Mouse (Mus musculus): ENCODE measurements around the gene Kif26b. TPM values are rescaled to one million over a fixed set of nuclear protein-coding genes. Genes with fewer than 3 reads are reported as not detected.
A peak's percentile ranks its signal among the peaks of the same experiment; 100 is the strongest.

Kif26b gene
- polyA plus RNA-seq, 1 experiment from 2014 or later: 2.7 TPM

- no peak for DNase-seq (ENCODE audit: low spot score)
- H3K4me2 ChIP-seq: no peak overlapping the region
- no peaks in the 10 kb centered on the region for H3K36me3 ChIP-seq (ENCODE audit: control insufficient read depth, insufficient read depth, low read length)
- no peak overlapping the region for H3K9ac ChIP-seq (ENCODE audit: low read depth, low read length)
- no peaks in the 10 kb centered on the region for H3K9me3 ChIP-seq (ENCODE audit: control insufficient read depth, low read length)
- 81% methylated on average over 2 of the region's 2 CpGs for WGBS
- ATAC-seq (replicated peaks; ENCODE audit: low FRiP score): no peak
- H3K27me3 ChIP-seq (replicated peaks; ENCODE audit: control insufficient read depth, insufficient read depth, low read length): no peaks in the 10 kb centered on the region
- no peaks in the 10 kb centered on the region for H3K4me1 ChIP-seq (replicated peaks; ENCODE audit: control insufficient read depth, insufficient read depth, low read length)
- no peak overlapping the region for H3K27ac ChIP-seq (ENCODE audit: low read depth, low read length)
- H3K4me3 ChIP-seq (ENCODE audit: low read depth, low read length): no peak overlapping the region
Measured at GRCm38 (mm10) chr1:178496186-178496585, 32.7 kb upstream of the Kif26b start.

GRCm38 (mm10) chr1:178496841-178497240, 32.1 kb upstream of the Kif26b start:
- no peak for DNase-seq (ENCODE audit: low spot score)
- H3K9ac ChIP-seq (ENCODE audit: low read depth, low read length): no peak overlapping the region
- H3K4me3 ChIP-seq (ENCODE audit: low read depth, low read length): no peak overlapping the region
- no peaks in the 10 kb centered on the region for H3K27me3 ChIP-seq (replicated peaks; ENCODE audit: control insufficient read depth, insufficient read depth, low read length)
- 44% methylated on average over 1 of the region's 1 CpGs for WGBS
- no peak for ATAC-seq (replicated peaks; ENCODE audit: low FRiP score)
- H3K36me3 ChIP-seq (ENCODE audit: control insufficient read depth, insufficient read depth, low read length): no peaks in the 10 kb centered on the region
- H3K4me1 ChIP-seq (replicated peaks; ENCODE audit: control insufficient read depth, insufficient read depth, low read length): no peaks in the 10 kb centered on the region
- no peak overlapping the region for H3K4me2 ChIP-seq
- H3K9me3 ChIP-seq (ENCODE audit: control insufficient read depth, low read length): no peaks in the 10 kb centered on the region
- no peak overlapping the region for H3K27ac ChIP-seq (ENCODE audit: low read depth, low read length)

GRCm38 (mm10) chr1:178506938-178507337, 22.0 kb upstream of the Kif26b start:
- H3K36me3 ChIP-seq (ENCODE audit: control insufficient read depth, insufficient read depth, low read length): no peaks in the 10 kb centered on the region
- no peaks in the 10 kb centered on the region for H3K27me3 ChIP-seq (replicated peaks; ENCODE audit: control insufficient read depth, insufficient read depth, low read length)
- ATAC-seq (replicated peaks; ENCODE audit: low FRiP score) (no peak), DNase-seq (ENCODE audit: low spot score) (no peak)
- H3K4me2 ChIP-seq: no peak overlapping the region
- no peak overlapping the region for H3K9ac ChIP-seq (ENCODE audit: low read depth, low read length)
- H3K27ac ChIP-seq (ENCODE audit: low read depth, low read length): no peak overlapping the region
- 81% methylated on average over 8 of the region's 8 CpGs for WGBS
- H3K9me3 ChIP-seq (ENCODE audit: control insufficient read depth, low read length): no peaks in the 10 kb centered on the region
- H3K4me1 ChIP-seq (replicated peaks; ENCODE audit: control insufficient read depth, insufficient read depth, low read length): no peaks in the 10 kb centered on the region
- no peak overlapping the region for H3K4me3 ChIP-seq (ENCODE audit: low read depth, low read length)

- Histone ChIP-seq H3K9ac (ENCODE audit: low read depth, low read length) (no peak overlapping the region), H3K9me3 (ENCODE audit: control insufficient read depth, low read length) (no peaks in the 10 kb centered on the region), H3K4me2 (no peak overlapping the region), H3K4me1 (replicated peaks; ENCODE audit: control insufficient read depth, insufficient read depth, low read length) (no peaks in the 10 kb centered on the region), H3K4me3 (ENCODE audit: low read depth, low read length) (no peak overlapping the region), H3K27ac (ENCODE audit: low read depth, low read length) (no peak overlapping the region), H3K36me3 (ENCODE audit: control insufficient read depth, insufficient read depth, low read length) (no peaks in the 10 kb centered on the region), H3K27me3 (replicated peaks; ENCODE audit: control insufficient read depth, insufficient read depth, low read length) (no peaks in the 10 kb centered on the region; the same call in 1 of the 2 replicates)
- ATAC-seq (replicated peaks; ENCODE audit: low FRiP score) (no peak), DNase-seq (ENCODE audit: low spot score) (no peak)
- 64% methylated on average over 7 of the region's 7 CpGs for WGBS
Measured at GRCm38 (mm10) chr1:178512323-178513031, 16.4 kb upstream of the Kif26b start.

GRCm38 (mm10) chr1:178513954-178514353, 15.0 kb upstream of the Kif26b start:
- Histone ChIP-seq H3K9ac (ENCODE audit: low read depth, low read length) (no peak overlapping the region), H3K4me3 (ENCODE audit: low read depth, low read length) (no peak overlapping the region), H3K36me3 (ENCODE audit: control insufficient read depth, insufficient read depth, low read length) (no peaks in the 10 kb centered on the region), H3K4me2 (no peak overlapping the region), H3K9me3 (ENCODE audit: control insufficient read depth, low read length) (no peaks in the 10 kb centered on the region), H3K4me1 (replicated peaks; ENCODE audit: control insufficient read depth, insufficient read depth, low read length) (no peaks in the 10 kb centered on the region), H3K27me3 (replicated peaks; ENCODE audit: control insufficient read depth, insufficient read depth, low read length) (no peaks in the 10 kb centered on the region; the same call in 1 of the 2 replicates), H3K27ac (ENCODE audit: low read depth, low read length) (no peak overlapping the region)
- DNase-seq (ENCODE audit: low spot score) (no peak), ATAC-seq (replicated peaks; ENCODE audit: low FRiP score) (no peak)
- WGBS: 39% methylated on average over 4 of the region's 8 CpGs

- no peaks in the 10 kb centered on the region for H3K36me3 ChIP-seq (ENCODE audit: control insufficient read depth, insufficient read depth, low read length)
- H3K27me3 ChIP-seq (replicated peaks; ENCODE audit: control insufficient read depth, insufficient read depth, low read length): no peaks in the 10 kb centered on the region; the same call in 1 of the 2 replicates
- ATAC-seq (replicated peaks; ENCODE audit: low FRiP score): no peak
- H3K27ac ChIP-seq (ENCODE audit: low read depth, low read length): no peak overlapping the region
- DNase-seq (ENCODE audit: low spot score): no peak
- no peaks in the 10 kb centered on the region for H3K4me1 ChIP-seq (replicated peaks; ENCODE audit: control insufficient read depth, insufficient read depth, low read length)
- no peak overlapping the region for H3K4me3 ChIP-seq (ENCODE audit: low read depth, low read length)
- H3K9ac ChIP-seq (ENCODE audit: low read depth, low read length): no peak overlapping the region
- WGBS: 80% methylated on average over 2 of the region's 2 CpGs
- no peaks in the 10 kb centered on the region for H3K9me3 ChIP-seq (ENCODE audit: control insufficient read depth, low read length)
- no peak overlapping the region for H3K4me2 ChIP-seq
Measured at GRCm38 (mm10) chr1:178515839-178516238, 13.1 kb upstream of the Kif26b start.

GRCm38 (mm10) chr1:178522389-178522788, 6.5 kb upstream of the Kif26b start:
- ATAC-seq (replicated peaks; ENCODE audit: low FRiP score) (no peak), DNase-seq (ENCODE audit: low spot score) (no peak)
- H3K4me3 ChIP-seq (ENCODE audit: low read depth, low read length): no peak overlapping the region
- no peaks in the 10 kb centered on the region for H3K36me3 ChIP-seq (ENCODE audit: control insufficient read depth, insufficient read depth, low read length)
- no peak overlapping the region for H3K9ac ChIP-seq (ENCODE audit: low read depth, low read length)
- 0 out of 2 replicates have a peak, but pooled peaks cover 2% of the 10 kb centered on the region for H3K4me1 ChIP-seq (replicated peaks; ENCODE audit: control insufficient read depth, insufficient read depth, low read length)
- no peaks in the 10 kb centered on the region for H3K9me3 ChIP-seq (ENCODE audit: control insufficient read depth, low read length)
- 87% methylated on average over 5 of the region's 5 CpGs for WGBS
- H3K27me3 ChIP-seq (replicated peaks; ENCODE audit: control insufficient read depth, insufficient read depth, low read length): peaks cover 3% of the 10 kb centered on the region
- H3K4me2 ChIP-seq: no peak overlapping the region
- H3K27ac ChIP-seq (ENCODE audit: low read depth, low read length): no peak overlapping the region

GRCm38 (mm10) chr1:178523152-178523551, 5.8 kb upstream of the Kif26b start:
- Histone ChIP-seq H3K4me3 (ENCODE audit: low read depth, low read length) (no peak overlapping the region), H3K36me3 (ENCODE audit: control insufficient read depth, insufficient read depth, low read length) (no peaks in the 10 kb centered on the region), H3K4me1 (replicated peaks; ENCODE audit: control insufficient read depth, insufficient read depth, low read length) (peaks cover 4% of the 10 kb centered on the region), H3K9me3 (ENCODE audit: control insufficient read depth, low read length) (no peaks in the 10 kb centered on the region), H3K27me3 (replicated peaks; ENCODE audit: control insufficient read depth, insufficient read depth, low read length) (peaks cover 11% of the 10 kb centered on the region), H3K27ac (ENCODE audit: low read depth, low read length) (no peak overlapping the region), H3K9ac (ENCODE audit: low read depth, low read length) (no peak overlapping the region), H3K4me2 (no peak overlapping the region)
- ATAC-seq (replicated peaks; ENCODE audit: low FRiP score) (no peak), DNase-seq (ENCODE audit: low spot score) (no peak)
- WGBS: 52% methylated on average over 5 of the region's 5 CpGs

- under 1% methylated on average over 21 of the region's 21 CpGs for WGBS
- no peak overlapping the region for H3K9ac ChIP-seq (ENCODE audit: low read depth, low read length)
Measured at GRCm38 (mm10) chr1:178527185-178527546, 1.8 kb upstream of the Kif26b start.

More at GRCm38 (mm10) chr1:178527185-178527546, 1.8 kb upstream of the Kif26b start:
- peak; percentile 81 for DNase-seq (ENCODE audit: low spot score)
- Histone ChIP-seq H3K4me1 (replicated peaks; ENCODE audit: control insufficient read depth, insufficient read depth, low read length) (peaks cover 15% of the 10 kb centered on the region), H3K9me3 (ENCODE audit: control insufficient read depth, low read length) (no peaks in the 10 kb centered on the region), H3K27ac (ENCODE audit: low read depth, low read length) (no peak overlapping the region), H3K36me3 (ENCODE audit: control insufficient read depth, insufficient read depth, low read length) (no peaks in the 10 kb centered on the region), H3K4me3 (ENCODE audit: low read depth, low read length) (peak overlapping the region; percentile 61), H3K27me3 (replicated peaks; ENCODE audit: control insufficient read depth, insufficient read depth, low read length) (peaks cover 46% of the 10 kb centered on the region), H3K4me2 (peak overlapping the region; percentile 97)
- ATAC-seq (replicated peaks; ENCODE audit: low FRiP score): 0 out of 2 replicates have a peak, but pooled peaks have one; percentile 7

Measured in liver, embryonic 11.5 days (tissue).